Mouse (Mus musculus): ENCODE data around the gene Cypt15. TPM values are rescaled to one million over a fixed set of nuclear protein-coding genes. Genes with fewer than 3 reads are reported as not detected.

The Cypt15 gene
- not detected for polyA plus RNA-seq (2014; fragmentation: Illumina TruSeq; extraction: RNeasy Lipid Tissue Mini Kit (QIAGEN cat#74804); ENCODE audit: low read depth, low replicate concordance)

GRCm38 (mm10) chrX:39345967-39346366 lies at the start of gene Cypt15:
TSS of gene Cypt15 (plus strand) at chrX:39346267.

